Comparison of ENCODE assay signal across 28 mouse cellular contexts in the genomic region with DNA sequence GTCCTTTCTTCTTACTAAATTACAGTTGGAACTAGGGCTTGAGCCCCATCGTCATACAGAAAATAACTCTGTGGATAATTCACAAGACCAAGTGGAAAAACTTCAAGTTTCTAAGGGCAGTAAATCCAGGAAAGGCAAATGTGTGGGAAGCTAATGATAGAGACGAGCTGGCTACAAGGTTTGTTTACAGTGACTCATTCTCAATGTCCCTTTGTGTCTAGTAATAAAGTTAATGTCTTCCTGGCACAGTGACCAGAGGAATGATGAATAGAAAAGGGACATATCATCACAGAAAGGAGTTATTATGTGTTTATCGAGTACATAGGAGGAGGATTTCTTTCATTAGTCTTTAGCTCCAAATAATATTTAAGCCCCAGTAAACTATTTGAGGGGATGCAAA.
DNase-seq lines count a peak whose midpoint lies in the region; ATAC-seq and TF ChIP-seq lines count a peak whose summit lies in the region.
"Had no signal": no experiment of that assay in that cellular context is flagged by ENCODE, and none has a peak within 500 bp of the region (broad histone marks: within the 10 kb centered on the region; RNA-seq: fewer than 3 reads in every experiment).

No protein-coding gene starts in this region.

- WGBS in kidney, postnatal 0 days, result 32% methylated on average over 3 of the region's 3 CpGs
- 73% methylated on average over 3 of the region's 3 CpGs for WGBS in hindbrain, postnatal 0 days

- TF ChIP-seq CTCF in kidney, postnatal 0 days (IDR thresholded peaks at IDR 0.05; ENCODE audit: low read depth), result no peak
- no peak for TF ChIP-seq CTCF in hindbrain, postnatal 0 days (IDR thresholded peaks at IDR 0.05; ENCODE audit: low read depth)

- no peak overlapping the region for H3K27ac ChIP-seq in kidney, postnatal 0 days
- no peak overlapping the region for H3K27ac ChIP-seq in hindbrain, postnatal 0 days
- H3K27ac ChIP-seq: embryonic facial prominence, embryonic 13.5 days; embryonic facial prominence, embryonic 15.5 days; forebrain, embryonic 10.5 days; forebrain, embryonic 12.5 days had no signal

- no peak overlapping the region for H3K9ac ChIP-seq in kidney, postnatal 0 days (ENCODE audit: low read depth, low read length)
- no peak overlapping the region for H3K9ac ChIP-seq in hindbrain, postnatal 0 days (replicated peaks; ENCODE audit: low read length)
- H3K9ac ChIP-seq: embryonic facial prominence, embryonic 13.5 days; embryonic facial prominence, embryonic 15.5 days; forebrain, embryonic 12.5 days had no signal

- H3K4me1 ChIP-seq in kidney, postnatal 0 days (replicated peaks; ENCODE audit: insufficient read depth, low read length), result no peaks in the 10 kb centered on the region
- no peaks in the 10 kb centered on the region for H3K4me1 ChIP-seq in hindbrain, postnatal 0 days (ENCODE audit: insufficient read depth, low read length)
- H3K4me1 ChIP-seq: embryonic facial prominence, embryonic 13.5 days; embryonic facial prominence, embryonic 15.5 days; forebrain, embryonic 10.5 days; forebrain, embryonic 12.5 days had no signal

- no peak for ATAC-seq in kidney, postnatal 0 days (replicated peaks; ENCODE audit: low FRiP score, low read depth)
- no peak for ATAC-seq in hindbrain, postnatal 0 days
- ATAC-seq: activated CD4-positive, CD25-positive, alpha-beta regulatory T cell, adult 4 months; CD4-positive, CD25-positive, alpha-beta regulatory T cell, adult 4 months; forebrain, embryonic 14.5 days; forebrain, embryonic 16.5 days had no signal

- H3K4me2 ChIP-seq in kidney, postnatal 0 days (ENCODE audit: low read length), result no peak overlapping the region
- no peak overlapping the region for H3K4me2 ChIP-seq in hindbrain, postnatal 0 days (ENCODE audit: low read depth, low read length)
- H3K4me2 ChIP-seq: embryonic facial prominence, embryonic 13.5 days; embryonic facial prominence, embryonic 15.5 days; forebrain, embryonic 12.5 days had no signal

- no peaks in the 10 kb centered on the region for H3K27me3 ChIP-seq in kidney, postnatal 0 days (ENCODE audit: insufficient read depth, low read length)
- no peaks in the 10 kb centered on the region for H3K27me3 ChIP-seq in hindbrain, postnatal 0 days (ENCODE audit: insufficient read depth, low read length)
- H3K27me3 ChIP-seq: CH12.LX; embryonic facial prominence, embryonic 13.5 days; embryonic facial prominence, embryonic 15.5 days; forebrain, embryonic 12.5 days had no signal

- peak; percentile 43 for DNase-seq in kidney, postnatal 0 days (ENCODE audit: low spot score)
- DNase-seq in kidney, adult 18-20 months, result no peak
- DNase-seq in Muller cell, postnatal 12 days (ENCODE audit: inconsistent ontology term), result peak; percentile 92
- peak; percentile 33 for DNase-seq in brain, adult 2 months (ENCODE audit: low read depth, low spot score)
- DNase-seq in hindbrain, postnatal 0 days (ENCODE audit: low spot score), result no peak
- no peak for DNase-seq in layer of hippocampus, adult 11-12 months (ENCODE audit: low spot score)
- DNase-seq: adrenal gland, adult 8-10 months; adrenal gland, postnatal 14 days; adrenal gland, postnatal 36 days; B cell, adult 2 months; cerebellum, adult 11 months; cerebellum, adult 18-20 months; cerebellum, adult 8-10 months; cerebellum, adult 9-11 months; cerebellum, postnatal 14 days; cerebellum, postnatal 36 days; embryo, embryonic 11 days had no signal

- H3K9me3 ChIP-seq in kidney, postnatal 0 days (replicated peaks; ENCODE audit: low read length), result no peaks in the 10 kb centered on the region
- no peaks in the 10 kb centered on the region for H3K9me3 ChIP-seq in hindbrain, postnatal 0 days (ENCODE audit: low read length)
- H3K9me3 ChIP-seq: embryonic facial prominence, embryonic 13.5 days; embryonic facial prominence, embryonic 15.5 days; forebrain, embryonic 10.5 days; forebrain, embryonic 12.5 days; G1E had no signal

- no peaks in the 10 kb centered on the region for H3K36me3 ChIP-seq in kidney, postnatal 0 days (ENCODE audit: insufficient read depth, low read length)
- no peaks in the 10 kb centered on the region for H3K36me3 ChIP-seq in hindbrain, postnatal 0 days (ENCODE audit: insufficient read depth, low read length)
- H3K36me3 ChIP-seq: embryonic facial prominence, embryonic 13.5 days; embryonic facial prominence, embryonic 15.5 days; forebrain, embryonic 10.5 days; forebrain, embryonic 12.5 days; G1E had no signal

- no peak overlapping the region for H3K4me3 ChIP-seq in kidney, postnatal 0 days (replicated peaks; ENCODE audit: low read depth, low read length)
- no peak overlapping the region for H3K4me3 ChIP-seq in hindbrain, postnatal 0 days (ENCODE audit: low read length)
- H3K4me3 ChIP-seq: embryonic facial prominence, embryonic 13.5 days; embryonic facial prominence, embryonic 15.5 days; erythroblast, embryonic 14.5 days; forebrain, embryonic 10.5 days; forebrain, embryonic 12.5 days had no signal

Comparison
In these comparisons a context has a peak if more than half of its experiments do, and no peak if none do; other contexts are left out.
1. DNase-seq: peak in kidney, postnatal 0 days (single experiment), Muller cell, postnatal 12 days (single experiment) and brain, adult 2 months (single experiment); none in kidney, adult 18-20 months (single experiment), hindbrain, postnatal 0 days (single experiment) and layer of hippocampus, adult 11-12 months (single experiment).